Mouse (Mus musculus) megakaryocyte-erythroid progenitor cell, adult 5 weeks (primary cell): ENCODE results near the gene Lypd1. TPM values are rescaled to one million over a fixed set of nuclear protein-coding genes. Genes with fewer than 3 reads are reported as not detected.

Source experiments
- polyA plus RNA-seq: library from polyadenylated mRNA; stranded (reverse); fragments of >175 nt; gene quantifications from 2 replicates; pipeline ENCODE4 v1.2.3, GENCODE M21; 2012

Gene Lypd1
- polyA plus RNA-seq, result 0.03 TPM in 1 of 2 replicates, not detected in the other

GRCm38 (mm10) chr1:125912601-125913600 lies at the start of gene Lypd1:
TSS of gene Lypd1 (minus strand) at chr1:125913101.

Other genes with a start within 250 kb of the Lypd1 start
- gene Gpr39, start 236.1 kb downstream of the Lypd1 start, polyA plus RNA-seq, result not detected in 2 replicates